Mouse (Mus musculus): ENCODE results near the gene Fgfr4. TPM values are rescaled to one million over a fixed set of nuclear protein-coding genes. Genes with fewer than 3 reads are reported as not detected.

Fgfr4 gene
- 2.2 and 5.2 TPM in 2 replicates for polyA plus RNA-seq (2012; rRNA removed; ENCODE audit: low replicate concordance)

DNA sequence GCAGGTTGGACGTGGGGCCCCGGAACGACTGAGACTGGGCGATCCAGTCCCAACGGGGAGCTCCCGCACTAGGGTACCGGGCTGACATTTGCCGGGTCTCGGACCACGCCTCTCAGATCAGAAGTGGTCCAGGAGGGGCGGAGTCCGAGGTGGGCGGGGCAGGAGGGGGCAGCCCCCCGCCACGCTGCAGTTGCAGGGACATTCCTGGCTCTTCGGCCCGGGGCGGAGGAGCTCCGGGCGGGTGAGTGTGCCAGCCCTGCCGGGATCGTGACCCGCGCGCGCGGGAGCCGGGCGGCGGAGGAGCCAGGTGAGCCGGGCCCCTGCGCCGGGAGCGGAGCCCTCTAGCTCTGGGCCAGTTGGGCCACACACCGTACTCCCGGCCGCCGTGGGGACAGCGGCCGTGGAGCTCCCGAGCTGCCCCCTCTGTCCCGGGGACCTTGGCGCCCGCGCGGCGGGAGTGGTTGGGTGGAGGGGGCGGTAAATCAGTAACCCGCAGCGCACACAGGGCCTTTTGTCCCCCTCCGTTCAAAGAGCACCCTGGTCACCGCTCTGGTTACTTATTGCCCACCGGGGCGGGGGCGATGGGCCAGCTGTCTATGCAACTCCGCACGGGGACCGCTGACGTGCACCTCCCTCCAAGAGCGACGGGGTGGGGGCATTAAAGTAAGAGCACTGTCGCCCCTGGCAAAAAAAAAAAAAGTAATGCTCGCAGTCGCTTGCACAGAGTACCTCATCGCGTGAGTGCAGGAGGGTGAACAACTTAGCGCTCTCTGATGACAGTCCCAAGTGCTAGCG lies at the start of gene Fgfr4:
TSS of gene Fgfr4 (plus strand) at position 20 of the 795 bp plus-strand sequence.

DNA sequence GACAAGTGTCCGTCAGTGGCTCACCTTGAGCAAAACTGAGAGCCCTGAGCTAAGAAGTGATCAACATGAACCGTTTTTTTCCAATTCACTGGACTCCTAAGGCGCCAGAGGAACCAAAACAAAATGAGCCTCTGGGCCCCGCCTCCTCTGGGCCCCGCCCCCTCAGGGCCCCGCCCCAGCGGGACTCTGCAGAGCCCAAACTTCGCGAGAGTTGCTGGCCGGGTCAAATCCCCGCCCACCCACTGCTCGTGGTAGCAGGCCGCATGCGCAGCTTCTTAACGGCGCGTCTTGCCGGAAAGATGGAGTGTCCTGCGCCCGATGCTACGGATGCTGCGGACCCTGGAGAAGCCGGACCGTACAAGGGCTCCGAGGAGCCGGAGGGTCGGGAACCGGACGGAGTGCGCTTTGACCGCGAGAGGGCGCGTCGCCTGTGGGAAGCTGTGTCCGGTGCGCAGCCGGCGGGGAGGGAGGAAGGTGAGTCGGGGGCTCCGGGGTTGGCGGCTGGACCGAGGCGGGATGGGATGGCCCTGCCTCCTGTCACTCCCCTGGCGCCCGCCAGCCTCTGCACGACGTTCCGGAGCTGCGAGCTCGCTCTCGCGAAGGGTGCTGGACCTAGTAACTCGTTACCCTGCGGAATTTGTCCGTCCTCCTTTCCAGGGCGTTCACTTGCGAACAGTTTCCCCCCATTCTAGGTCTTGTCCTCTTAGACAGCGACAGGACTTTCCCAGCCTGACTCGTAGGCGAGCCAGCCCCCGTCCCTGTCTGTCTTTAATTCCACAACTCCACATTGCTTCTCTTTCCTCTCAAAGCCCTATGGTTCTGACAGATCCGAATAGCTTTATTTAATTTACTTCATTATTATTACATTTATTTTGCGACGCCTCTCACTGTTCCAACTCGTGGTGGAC lies 47.1 kb upstream of the Fgfr4 start, which contains the start of gene Zfp346:
TSS of gene Zfp346 (plus strand) at position 267 of the 908 bp plus-strand sequence.

DNA sequence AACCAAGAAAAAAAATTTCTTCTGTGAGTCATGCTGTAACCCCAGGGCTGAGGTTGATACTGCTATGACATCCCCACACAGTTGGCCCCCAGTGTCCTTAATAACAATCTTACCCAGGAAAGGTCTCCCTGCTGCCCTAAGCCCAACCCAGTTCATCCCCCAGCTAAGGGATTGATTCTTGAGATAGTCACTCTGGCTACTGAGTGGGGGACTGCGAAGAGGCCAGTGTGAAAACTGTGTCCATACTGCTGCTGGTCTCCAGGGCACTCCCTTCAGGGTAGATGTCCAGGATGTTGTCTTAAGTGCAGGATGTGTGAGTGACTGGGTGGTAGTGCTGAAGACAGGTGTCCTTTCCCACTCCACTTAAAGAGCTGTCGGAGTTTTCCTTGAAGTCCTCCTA lies 19.0 kb upstream of the Fgfr4 start, which contains the start of gene Gm17617:
TSS of gene Gm17617 (minus strand) at position 101 of the 400 bp plus-strand sequence.

DNA sequence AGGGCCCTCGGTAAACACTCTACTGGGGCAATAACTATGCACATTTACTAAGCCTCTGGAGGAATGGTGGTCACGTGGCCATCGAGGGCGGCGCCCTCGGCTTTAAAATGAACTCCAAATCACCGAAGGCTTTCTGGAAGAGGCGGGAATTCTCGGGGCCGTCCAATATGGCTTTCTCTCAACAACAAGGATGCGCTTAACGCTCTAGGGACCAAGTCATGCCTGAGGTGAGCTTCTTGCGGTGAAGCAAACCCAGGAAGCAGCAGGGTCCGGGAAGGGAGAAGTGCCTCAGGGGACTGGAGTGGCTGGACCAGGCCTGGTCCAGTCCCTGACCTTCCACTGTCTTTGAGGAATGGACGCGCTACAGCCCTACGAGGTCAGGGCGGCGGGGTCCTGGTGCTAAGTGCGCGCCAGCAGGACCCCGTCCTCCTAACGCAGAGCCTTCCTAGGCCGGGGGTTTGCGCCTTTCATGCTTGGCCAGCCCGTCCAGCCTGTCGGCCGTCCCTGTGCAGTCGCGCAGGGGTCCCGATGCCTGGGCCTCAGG lies 57.3 kb downstream of the Fgfr4 start, which contains the start of gene Nsd1:
TSS of gene Nsd1 (plus strand) at position 134 of the 544 bp plus-strand sequence.

Other genes starting within 250 kb of the Fgfr4 start
- gene Unc5a, start 203.2 kb upstream of the Fgfr4 start, polyA plus RNA-seq (2012; rRNA removed; ENCODE audit: low replicate concordance) = 3.0 and 4.3 TPM in 2 replicates
- 0.91 and 1.8 TPM in 2 replicates for gene Hk3, start 131.3 kb upstream of the Fgfr4 start, polyA plus RNA-seq (2012; rRNA removed; ENCODE audit: low replicate concordance)
- gene Uimc1, start 52.3 kb upstream of the Fgfr4 start, polyA plus RNA-seq (2012; rRNA removed; ENCODE audit: low replicate concordance) = 0.66 and 0.83 TPM in 2 replicates
- gene Zfp346, start 47.3 kb upstream of the Fgfr4 start, polyA plus RNA-seq (2012; rRNA removed; ENCODE audit: low replicate concordance) = 4.3 and 4.4 TPM in 2 replicates
- gene Gm17617, start 19.1 kb upstream of the Fgfr4 start, polyA plus RNA-seq (2012; rRNA removed; ENCODE audit: low replicate concordance) = not detected in 2 replicates
- 7.6 and 9.0 TPM in 2 replicates for gene Nsd1, start 57.1 kb downstream of the Fgfr4 start, polyA plus RNA-seq (2012; rRNA removed; ENCODE audit: low replicate concordance)
- gene Prelid1, start 167.9 kb downstream of the Fgfr4 start, polyA plus RNA-seq (2012; rRNA removed; ENCODE audit: low replicate concordance) = 816 and 1,080 TPM in 2 replicates
- gene Rab24, start 169.3 kb downstream of the Fgfr4 start, polyA plus RNA-seq (2012; rRNA removed; ENCODE audit: low replicate concordance) = 50.4 and 109 TPM in 2 replicates
- gene Mxd3, start 177.2 kb downstream of the Fgfr4 start, polyA plus RNA-seq (2012; rRNA removed; ENCODE audit: low replicate concordance) = 6.6 and 8.8 TPM in 2 replicates
- gene Lman2, start 210.1 kb downstream of the Fgfr4 start, polyA plus RNA-seq (2012; rRNA removed; ENCODE audit: low replicate concordance) = 79.1 and 91.4 TPM in 2 replicates
- gene Rgs14, start 217.1 kb downstream of the Fgfr4 start, polyA plus RNA-seq (2012; rRNA removed; ENCODE audit: low replicate concordance) = 5.0 and 14.5 TPM in 2 replicates
- gene Slc34a1, start 245.5 kb downstream of the Fgfr4 start, polyA plus RNA-seq (2012; rRNA removed; ENCODE audit: low replicate concordance) = 0.12 and 0.28 TPM in 2 replicates

Data from duodenum, adult 2 months (tissue).